Mouse (Mus musculus) right cerebral cortex, postnatal 25 days (tissue): ENCODE data around the gene Hs3st4.

Experiments
- DNase-seq: peaks from one replicate; pipeline ENCODE4 v3.0.0; 2022

Gene Hs3st4

DNA sequence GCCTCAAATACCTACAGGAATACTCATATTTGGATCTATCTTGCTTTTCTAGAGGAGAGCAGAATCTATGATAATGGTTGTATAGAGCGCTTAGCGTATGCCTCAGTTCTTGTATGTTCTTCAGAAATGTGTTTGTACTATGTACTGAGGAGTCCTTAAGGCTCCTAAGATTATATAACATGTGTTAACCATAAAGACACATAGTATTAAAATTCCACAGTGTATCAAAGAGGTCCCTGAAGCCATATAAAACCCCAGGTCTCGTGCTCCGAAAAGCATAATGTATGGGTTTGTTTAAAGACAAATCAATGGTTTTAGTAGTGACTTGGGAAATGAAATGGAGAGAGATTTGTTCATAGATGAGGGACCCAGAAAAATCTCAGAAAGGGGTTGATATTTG is 371.4 kb downstream of the Hs3st4 start:
- DNase-seq: no peak

DNA sequence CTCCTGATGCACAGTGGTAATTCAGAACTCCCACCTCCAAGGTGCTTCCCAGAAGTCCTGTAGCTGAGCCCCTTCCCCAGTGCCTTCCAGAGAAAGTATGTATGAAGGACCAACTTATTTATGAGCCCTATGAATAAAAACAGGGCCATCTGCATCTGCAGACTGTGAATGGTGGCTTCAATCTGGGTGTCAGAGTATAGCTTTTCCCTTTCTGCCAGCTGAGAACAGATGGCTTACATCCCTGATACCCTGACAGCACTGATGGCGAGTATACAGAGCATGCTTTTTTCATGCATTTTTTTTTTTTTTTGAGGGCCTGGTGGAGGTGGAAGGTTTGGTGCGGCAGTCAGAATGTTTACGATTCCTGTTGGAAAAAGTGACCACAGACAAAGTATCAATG is 375.4 kb downstream of the Hs3st4 start:
- no peak for DNase-seq

DNA sequence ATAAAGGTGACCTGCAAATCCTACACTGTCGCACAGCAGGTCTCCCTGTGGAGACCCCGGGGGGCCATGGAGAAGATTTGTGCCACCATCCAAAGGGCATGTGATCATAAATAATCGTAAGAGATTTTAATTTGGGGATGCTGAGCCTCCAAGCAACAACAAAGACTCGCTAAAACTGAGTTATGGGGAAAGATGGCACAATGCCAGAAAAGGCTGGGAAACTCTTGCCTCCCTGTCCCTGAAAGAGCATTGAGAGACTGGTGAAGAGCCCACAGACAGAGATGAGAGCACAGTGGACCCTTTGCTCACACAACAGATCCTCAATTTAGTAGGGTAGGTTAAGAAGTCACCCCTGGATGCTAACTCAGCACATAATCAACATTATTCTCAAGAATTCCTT is 377.2 kb downstream of the Hs3st4 start:
- DNase-seq: no peak

DNA sequence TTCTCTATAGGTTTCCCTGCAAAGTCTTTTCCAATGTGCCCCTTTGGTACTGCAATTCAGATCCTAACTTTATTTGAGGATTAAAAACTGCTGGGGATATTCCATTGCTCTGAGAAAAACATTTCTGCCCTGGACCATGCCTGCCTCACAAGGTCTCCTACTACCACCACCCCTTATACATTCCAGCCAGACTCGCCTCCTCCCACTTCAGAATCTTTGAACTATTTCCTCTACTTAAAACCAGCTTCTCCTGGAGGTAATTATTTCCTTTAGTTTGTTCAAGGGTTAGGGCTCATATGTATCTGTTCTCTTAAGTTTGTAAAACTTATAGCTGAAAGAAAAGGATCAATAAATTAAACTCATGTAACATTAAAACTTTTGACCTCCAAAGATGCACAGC is 389.6 kb downstream of the Hs3st4 start:
- DNase-seq: no peak

DNA sequence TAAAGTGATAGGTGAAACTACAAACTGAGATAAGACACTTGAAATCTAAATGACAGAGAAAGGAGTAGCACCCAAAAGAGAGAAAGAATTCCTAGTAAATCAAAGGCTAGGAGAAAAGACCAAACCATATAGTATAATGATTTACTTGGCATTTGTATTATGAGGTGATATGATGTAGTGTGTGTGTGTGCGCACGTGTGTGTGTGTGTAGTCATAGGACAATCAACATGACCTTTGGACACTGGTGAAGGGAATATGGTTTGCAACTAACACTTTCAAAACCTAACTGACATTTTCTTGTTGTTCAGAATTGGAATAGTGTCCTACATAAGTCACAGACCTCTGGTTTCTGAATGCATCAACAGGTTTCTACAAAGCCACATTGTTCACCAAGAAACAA is 390.0 kb downstream of the Hs3st4 start:
- no peak for DNase-seq

DNA sequence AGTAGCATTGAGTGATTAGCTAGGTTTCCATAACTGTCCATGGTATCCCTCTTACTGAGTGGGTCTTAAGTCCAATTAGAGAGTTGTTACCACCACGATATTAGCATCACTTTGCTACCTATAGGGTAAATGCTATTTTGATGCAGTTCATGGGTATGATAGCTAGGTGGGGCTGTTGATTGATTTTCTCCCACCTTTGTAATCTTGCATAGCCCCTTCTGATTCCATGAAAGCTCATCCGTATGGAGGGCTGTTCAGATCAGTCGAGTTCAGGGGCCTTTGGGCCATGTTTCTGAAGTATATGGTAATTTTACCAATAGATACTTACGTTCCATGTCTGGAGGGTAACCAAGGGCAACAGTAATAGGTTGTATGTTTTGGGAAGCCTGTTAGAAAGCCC is 400.8 kb downstream of the Hs3st4 start:
- no peak for DNase-seq

DNA sequence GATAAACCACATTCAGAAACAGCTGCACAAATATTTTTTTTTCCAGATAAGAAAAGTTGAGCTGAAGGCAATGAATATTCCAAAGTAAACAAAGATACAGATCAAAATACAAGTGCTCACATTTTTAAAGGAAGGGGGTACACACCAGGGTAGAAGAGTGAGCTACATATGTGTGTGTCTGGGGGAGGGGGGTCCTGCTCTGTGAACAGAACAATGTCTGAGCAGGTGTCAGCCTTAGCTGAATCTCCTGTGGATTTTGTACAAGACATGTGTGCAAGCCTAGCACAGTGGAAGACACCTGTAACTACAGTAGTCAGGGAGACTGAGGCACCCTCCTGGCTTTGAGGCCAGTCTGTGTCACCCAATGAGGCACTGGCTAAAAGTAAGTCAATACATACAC is 416.5 kb downstream of the Hs3st4 start:
- no peak for DNase-seq

DNA sequence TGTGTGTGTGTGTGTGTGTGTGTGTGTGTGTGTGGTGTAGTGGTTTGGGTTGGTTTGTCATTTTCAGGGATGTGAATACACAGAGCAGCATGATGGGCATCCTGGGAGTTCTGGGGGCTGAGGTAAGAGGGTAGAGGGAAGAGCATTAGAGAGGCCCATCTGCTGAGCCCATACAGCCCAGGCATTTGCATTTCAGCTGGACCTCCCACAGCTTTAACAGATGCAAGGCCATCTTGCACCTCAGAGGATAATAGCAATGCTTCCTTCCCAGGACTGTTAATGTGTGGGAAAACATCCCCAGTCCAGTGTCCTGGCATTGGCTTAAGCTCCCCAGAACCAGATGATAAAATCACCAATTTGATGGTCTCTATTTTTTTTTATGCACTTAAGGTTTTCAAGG is 444.3 kb downstream of the Hs3st4 start:
- no peak for DNase-seq
